Mouse (Mus musculus) cerebellum, postnatal 14 days (tissue): Measurements from ENCODE around the gene Cfap43.

Experiments
- DNase-seq, 2 experiments: peaks; one replicate each; pipeline ENCODE4 v3.0.0; 2021; ENCODE audit warnings: mixed read lengths in 2 of 2

The Cfap43 gene

DNA sequence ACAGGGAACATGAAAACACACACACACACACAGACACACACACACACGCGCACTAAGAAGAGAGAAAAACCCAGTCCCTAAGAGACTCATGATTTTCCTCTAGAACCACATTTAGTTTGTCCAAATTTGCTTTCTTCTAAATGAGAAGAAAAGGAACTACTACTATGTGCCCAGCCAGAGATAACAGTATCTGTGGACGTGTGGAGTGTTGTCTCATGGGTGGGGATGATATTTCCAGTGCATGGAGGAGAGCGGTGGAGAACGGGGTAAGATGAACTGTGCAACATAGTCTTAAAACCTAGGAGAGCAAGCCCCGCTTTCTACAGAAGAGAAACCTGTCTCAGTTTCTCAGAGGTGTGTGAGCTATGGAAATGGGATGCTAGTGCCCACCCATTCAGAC lies 135.2 kb downstream of the Cfap43 start:
- DNase-seq: no peak

DNA sequence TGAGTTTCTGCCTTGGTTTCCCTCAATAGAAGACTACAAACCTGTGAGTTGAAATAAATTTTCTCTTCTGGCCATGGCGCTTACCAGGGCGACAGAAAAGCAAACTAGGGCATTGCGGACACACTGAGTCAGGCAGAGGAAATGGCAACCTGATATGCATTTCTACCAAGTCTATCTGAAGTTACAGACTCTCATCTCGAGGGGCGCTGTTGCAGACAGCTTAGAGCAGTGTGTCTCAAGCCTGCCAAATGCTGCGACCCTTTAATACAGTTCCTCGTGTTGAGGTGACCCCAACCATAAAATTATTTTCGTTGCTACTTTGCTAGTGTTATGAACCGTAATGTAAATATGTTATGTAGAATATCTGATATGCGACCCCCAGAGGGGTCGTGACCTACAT lies 138.1 kb downstream of the Cfap43 start:
- DNase-seq: no peak

DNA sequence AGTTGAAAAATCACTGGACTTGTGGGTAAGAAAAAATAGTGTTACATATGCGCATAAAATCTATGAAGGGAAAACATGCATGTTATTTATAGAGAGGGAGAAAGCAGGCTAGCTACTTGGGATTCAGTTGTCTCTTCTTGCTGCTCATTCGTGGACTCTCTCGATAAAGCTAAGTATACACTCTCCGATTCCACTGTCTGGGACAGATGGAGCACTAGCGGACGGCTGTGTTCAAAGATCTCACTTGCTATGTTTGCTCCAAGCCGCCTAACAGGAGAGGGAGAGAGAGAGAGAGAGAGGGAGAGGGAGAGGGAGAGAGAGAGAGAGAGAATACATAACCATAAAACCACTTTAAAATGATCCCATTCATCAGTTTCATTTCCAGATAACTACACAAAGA lies 138.9 kb downstream of the Cfap43 start:
- no peak for DNase-seq

DNA sequence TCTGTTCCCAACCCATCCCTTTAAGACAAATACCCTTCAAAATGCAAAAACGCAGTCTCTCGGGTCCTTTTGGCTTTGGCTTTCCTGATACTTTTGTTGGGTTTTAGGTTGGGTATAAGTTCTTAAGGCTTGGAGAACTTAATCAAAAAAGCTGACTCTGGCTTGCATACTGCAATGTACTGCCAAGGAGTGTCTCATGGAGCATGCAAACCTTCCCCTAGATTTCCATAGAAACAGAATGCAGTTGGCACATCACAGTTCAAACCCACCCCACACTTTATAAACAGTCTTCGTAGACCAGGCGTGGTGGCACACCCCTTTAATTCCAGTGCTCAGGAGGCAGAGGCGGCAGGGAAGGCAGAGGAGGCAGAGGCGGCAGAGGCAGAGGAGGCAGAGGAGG lies 141.2 kb downstream of the Cfap43 start:
- no peak for DNase-seq

DNA sequence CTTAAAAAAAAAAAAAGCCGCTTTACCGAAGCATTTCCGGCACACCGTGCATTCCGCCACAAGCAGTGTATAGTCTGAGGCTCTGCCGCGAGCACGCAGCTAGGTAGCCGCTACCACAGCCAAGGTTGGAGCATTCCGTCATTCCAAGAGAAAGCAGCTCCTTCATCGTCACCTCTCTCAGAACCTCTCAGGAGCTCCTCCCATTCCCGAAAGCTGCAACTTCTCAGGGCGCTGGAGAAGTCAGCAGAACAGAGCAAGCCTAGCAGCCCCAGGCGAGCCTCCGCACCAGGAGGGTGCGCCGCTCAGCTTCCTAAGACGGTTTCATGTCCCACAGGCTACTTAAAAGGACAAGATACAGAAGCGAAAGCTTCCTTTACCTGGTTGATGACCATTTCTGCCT lies 163.5 kb downstream of the Cfap43 start:
- DNase-seq: no peak

DNA sequence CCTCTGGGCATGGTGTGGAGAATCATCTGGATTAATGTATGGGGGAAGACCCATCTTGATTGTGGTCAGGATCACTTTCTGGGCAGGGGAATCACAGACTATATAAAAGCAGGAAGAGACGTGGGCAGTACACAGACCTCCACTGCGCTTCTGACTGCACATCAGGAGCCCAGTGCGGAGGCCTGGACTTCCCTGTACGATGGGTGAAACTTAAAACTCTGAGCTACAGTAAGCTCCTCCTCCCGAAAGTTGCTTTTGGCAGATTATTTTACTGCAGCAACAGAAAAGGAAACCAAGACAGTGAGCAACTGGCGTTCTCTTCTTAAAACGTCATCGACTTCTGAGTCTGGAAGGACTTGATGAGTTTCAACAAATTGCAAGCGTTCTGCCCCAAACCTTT lies 164.2 kb downstream of the Cfap43 start:
- no peak for DNase-seq

DNA sequence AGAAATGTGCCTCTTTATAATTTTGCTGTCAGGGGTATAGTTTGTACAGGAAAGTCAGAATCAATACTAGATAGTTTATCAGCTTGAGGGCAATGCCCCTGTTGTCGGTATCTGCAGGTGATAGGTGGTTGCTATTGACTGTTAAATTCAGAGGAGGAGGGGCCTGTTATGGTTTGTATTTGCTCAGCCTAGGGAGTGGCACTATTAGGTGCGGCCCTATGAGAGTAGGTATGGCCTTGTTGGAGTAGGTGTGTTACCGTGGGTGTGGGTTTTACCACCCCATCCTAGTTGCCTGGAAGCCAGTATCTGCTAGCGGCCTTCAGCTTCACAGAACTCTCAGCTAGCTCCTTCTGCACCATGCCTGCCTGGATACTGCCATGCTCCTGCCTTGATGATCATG lies 165.2 kb downstream of the Cfap43 start:
- DNase-seq: no peak

DNA sequence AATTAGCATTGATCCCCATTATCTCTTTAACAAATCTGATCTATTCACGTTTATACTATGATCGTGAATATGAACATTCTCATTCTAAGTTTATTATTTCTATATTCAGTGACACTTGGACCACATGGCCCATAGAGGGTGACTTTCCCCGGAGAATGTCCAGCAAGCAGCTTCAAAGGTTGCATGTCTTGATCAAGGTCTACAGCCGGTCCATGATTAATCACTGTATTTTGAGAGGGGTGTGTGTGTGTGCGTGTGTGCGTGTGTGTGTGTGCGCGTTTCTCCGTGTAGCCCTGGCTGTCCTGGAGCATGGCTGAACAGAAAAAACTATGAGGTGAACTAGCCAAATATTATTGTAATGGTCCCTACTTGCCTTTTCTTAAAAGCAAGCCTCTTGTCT lies 166.6 kb downstream of the Cfap43 start:
- no peak for DNase-seq

DNA sequence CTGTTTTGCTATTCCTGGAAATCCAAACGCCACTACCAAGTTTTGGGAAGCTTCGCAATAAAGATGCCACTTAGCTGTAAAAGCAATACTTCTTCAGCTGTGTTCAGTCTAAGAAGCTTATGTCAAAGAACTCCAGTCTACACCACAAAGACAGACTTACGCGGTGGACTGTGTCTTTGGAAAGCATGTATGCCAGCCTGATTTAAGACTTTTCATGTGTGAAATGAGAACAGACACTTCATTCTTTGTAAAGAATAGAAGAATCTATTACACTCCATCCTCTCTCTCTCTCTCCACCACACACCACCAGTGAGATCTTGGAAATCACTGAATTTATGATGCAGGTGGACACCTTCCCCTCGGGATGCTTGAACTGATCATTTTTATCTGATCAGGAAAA lies 168.7 kb downstream of the Cfap43 start:
- DNase-seq: no peak

DNA sequence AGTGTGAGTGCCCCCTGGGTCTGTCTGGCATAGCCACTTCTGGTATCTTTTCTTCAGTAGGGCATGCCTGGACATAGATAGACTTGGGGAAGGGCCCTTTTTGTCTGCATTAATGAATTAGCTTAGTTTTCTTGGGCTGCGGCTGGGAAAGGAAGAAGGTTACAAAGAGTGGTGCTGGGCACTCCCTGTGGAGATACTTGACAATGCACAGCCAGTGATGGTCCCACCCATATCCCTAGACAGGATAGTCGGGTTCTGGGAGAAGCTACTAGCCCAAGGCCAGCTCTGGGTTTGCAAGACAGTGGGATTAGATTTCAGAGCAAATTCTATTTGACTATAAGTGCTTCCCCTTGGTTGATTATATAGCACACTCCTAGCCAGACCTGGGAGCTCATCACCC lies 170.1 kb downstream of the Cfap43 start:
- no peak for DNase-seq

DNA sequence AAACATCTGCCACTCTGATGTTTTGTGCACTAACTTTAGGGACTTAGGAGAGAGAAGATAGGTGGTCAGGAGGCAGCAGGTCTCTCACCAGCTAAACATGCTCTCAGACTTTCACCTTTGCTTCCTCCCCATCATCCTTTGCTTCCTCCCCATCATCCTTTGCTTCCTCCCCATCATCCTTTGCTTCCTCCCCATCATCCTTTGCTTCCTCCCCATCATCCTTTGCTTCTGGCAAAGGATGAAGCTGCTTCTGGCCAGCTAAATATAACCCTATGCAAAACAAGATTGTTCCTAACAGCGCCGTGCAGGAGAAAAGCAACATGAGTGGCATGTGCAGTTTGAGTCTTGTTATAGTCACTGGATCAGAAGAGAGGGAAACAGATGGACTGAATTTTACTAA lies 172.0 kb downstream of the Cfap43 start:
- no peak for DNase-seq

DNA sequence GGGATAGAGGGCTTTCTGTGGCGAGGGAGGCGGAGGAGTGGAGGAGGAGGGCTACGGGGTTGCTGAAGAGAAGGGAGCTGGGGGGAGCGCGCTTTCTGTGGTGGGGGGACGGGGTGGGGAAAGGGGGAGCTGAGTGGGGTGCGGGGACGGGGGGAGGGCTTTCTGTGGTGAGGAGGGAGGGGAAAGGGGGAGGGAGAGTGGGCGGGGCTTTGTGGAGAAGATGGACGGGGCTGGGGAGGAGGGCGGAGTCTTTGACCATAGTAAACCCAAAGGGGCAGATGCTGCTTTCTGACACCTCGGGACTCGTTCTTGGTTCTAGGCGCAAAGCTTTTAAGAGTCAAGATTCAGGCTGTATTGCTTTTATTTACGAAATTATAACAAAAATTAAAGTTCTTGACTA lies 187.2 kb downstream of the Cfap43 start:
- peak; percentile 74 to 89 for DNase-seq

DNA sequence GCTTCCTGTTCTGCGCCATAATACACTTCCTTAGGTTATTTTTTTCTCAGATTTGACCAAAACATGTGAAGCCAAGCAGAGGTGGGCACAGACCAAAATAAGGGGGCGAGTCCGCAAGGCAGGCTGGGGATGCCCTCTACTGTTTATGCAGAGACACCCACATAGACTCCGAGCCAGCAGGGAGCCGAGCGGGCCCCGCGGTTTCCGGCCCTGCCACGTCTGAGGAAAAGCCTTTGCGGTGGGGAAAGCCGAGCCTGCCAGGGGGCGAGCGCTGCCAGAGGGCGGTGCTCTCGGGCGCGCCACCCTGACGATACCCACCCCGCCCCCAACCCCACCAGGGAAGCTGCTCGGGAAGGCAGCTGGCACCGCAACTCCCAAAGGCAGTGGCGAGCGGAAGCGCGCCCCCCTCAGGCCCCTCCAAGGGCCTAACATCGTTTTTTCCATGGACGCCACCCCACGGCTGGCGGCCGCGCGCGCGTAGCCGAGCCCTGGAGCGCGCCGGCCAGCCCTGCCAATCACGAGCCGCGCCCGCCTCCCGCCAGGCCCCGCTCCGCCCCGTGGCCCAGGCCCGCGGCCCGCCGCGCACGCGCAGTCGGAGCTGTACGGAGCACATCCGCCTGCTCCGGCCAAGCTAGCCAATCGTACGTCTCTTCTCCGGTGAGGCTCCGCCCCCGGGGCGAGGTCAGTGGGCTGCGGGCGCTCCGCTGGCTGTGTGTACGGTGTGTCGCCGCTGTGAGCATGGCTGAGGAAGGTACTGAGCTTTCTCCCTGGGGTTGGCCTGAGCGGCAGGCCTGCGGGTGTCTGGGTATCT lies 187.8 kb downstream of the Cfap43 start, which contains the start of gene Sfr1:
Sfr1 (plus strand) TSS at position 612 of the 811 bp plus-strand sequence.
- DNase-seq: peak; percentile 99

DNA sequence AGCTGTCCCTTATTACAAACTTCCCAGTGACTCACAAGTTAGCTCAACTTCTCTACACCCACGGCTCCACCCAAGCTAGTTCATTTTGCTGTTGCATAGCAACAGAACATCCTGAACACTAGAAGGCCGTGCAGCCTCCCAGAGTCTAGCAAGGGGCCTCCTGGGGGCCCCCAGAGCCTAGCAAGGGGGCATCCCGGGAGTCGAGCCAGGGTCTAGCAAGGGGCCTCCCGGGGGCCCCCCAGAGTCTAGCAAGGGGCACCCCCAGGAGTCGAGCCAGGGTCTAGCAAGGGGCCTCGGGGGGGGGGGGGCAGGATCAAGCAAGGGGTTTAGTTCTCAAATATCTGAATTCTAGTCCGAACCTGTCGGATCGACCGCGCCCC lies 188.4 kb downstream of the Cfap43 start:
- DNase-seq: peak; percentile 45 to 53

DNA sequence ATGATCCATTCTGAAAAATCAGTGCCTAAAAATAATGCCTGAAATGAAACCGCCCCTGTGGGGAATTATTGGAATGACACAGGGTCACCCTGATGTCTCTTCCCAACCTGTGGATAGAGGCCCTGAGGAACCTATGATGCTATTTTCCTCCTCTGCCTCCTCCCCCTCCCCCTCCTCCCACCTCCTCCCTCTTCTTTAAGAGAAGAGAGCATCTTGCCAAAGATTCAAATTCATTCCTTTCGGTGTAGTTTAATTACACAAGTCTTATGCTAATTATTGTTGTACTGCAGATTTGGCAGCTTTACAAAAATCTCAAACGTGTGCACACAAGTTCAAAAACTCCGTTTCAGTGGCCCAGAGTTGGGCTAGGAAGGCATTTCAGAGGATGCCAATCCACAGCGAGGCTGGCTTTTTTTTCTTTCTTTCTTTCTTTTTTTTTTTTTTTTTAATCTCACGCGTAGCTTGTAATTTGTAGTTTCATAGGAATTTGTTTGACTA lies 193.4 kb downstream of the Cfap43 start:
- no peak for DNase-seq

DNA sequence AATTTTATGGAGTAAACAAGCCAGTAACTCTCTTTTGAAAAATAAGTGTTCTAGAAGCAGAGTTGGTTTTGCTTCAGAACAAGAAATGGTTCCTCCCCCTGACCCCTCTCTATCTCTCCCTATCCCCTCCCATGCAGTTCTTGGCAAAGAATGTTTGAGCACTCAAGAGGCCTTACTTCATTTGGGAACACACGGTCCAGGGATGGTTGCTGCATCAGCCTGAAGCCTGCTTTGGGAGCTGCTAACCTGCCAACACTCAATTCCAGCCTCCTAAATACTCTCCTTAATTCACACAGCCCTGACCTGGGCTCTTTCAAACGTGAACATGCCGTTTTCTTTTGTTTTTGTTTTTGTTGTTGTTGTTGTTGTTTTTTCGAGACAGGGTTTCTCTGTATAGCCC lies 194.2 kb downstream of the Cfap43 start:
- DNase-seq: no peak

DNA sequence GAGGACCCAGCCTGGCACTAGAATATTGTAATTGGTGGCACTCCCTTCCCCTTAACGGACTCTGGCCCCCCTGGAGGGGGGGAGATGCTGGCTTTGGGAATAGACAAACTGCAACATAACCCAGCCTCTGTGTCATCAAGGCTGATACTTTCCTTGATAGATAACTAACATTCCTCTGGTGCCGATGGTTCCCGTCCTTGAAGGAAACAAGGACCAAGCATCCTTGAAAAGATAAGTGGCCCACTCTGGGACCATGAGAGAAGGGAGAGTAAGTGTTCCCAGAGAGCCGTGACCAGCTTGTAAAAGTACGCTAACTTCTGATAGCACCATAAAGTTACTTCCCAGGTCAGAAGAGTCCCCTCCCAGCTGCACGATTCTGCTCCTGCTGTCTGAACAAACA lies 196.6 kb downstream of the Cfap43 start:
- DNase-seq: no peak

DNA sequence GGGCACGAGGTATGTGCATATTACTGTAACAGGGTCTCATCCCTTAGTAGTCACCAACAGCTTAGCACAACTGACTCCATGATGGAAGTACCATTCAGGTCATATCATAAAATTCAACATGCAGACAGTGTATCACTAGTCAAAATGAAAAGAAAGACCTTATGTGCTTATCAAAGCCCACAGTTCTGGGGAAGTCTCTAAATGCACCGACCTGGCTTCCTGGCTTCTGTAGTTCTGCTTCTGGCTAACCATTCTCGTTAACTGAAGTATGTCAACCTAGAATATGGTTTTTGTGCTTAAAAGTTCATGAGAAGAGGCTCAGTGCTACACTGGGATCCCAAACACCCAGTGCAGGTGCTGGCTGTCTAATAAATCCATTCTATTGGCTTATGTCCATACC lies 199.9 kb downstream of the Cfap43 start:
- DNase-seq: no peak

DNA sequence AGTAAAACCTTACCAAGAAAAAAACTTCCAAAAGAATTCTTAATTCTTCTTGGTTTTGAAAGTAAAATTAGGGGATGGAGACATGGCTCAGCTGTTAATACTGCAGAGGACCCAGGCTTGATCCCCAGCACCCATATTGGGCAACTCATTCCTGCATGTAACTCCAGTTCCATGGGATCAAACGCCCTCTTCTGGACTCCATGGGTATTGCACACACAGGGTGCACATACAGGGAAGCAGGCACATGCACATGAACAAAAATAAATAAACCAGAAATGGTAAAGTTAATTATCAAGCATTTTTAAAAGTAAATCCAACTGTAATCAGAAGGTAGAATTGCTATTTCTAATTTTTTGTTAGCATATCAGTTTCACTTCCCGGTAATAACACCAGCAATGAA lies 202.9 kb downstream of the Cfap43 start:
- DNase-seq: no peak

DNA sequence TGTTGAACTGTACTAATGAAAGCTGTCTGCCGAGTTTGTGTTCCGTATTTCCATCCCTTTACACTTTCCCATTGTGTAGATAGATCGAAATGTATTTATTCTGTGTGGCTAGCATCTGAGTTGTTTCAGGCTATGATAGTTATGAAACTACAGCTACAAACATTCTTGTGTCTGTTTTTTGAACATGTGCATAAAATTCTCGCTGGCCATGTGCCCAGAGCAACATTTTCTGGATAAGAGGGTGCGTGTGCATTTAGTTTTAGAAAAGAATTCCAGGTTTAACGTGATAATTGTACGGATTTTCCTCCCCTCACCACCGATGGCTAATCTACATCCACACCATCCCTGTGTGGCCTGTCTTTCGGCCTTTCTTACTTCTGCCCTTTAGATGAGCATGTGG lies 205.6 kb downstream of the Cfap43 start:
- no peak for DNase-seq

DNA sequence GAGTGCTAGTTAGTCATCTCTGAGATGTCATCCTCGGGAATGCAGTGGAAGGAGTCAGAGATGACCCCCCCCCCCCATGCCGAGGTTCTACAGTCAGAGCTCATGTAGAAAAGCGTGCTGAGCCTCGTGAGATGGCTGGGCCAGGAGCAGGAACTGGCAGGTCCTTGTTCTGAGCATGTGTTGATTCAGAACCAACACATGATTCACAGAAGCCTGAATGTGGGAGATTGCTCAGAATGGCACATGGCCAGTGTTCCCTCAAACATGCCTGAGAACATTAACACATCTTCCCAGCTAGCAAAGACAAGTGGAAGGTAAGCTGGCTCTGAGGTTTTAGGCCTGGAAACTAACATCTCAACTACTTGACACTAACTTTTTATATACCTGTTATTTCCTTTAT lies 208.7 kb downstream of the Cfap43 start:
- no peak for DNase-seq

DNA sequence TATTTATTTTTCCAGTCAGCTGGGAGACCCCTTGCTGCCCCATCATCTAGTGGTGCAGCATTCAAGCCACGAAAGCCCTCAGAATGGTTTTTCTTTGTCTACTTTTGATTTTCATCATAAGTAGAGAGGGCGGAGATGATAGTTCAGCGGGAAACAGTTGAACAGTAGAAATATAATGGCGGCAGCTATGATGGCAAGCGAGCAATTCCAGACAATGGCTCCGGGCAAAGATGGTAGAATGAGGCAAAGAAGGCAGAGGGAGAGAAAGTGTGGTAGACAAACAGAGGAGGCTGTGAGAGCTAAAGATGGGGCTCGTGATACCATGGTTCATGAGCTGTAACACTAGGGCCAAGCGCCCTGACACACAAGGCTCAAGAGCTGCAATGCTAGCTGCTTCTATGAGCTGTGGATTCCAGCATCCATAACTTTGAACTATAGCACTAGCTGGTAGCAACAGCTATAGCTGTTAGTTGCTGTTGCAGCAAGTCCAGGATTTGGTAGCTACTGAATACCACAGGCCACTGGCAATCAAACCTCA lies 213.2 kb downstream of the Cfap43 start:
- no peak for DNase-seq

DNA sequence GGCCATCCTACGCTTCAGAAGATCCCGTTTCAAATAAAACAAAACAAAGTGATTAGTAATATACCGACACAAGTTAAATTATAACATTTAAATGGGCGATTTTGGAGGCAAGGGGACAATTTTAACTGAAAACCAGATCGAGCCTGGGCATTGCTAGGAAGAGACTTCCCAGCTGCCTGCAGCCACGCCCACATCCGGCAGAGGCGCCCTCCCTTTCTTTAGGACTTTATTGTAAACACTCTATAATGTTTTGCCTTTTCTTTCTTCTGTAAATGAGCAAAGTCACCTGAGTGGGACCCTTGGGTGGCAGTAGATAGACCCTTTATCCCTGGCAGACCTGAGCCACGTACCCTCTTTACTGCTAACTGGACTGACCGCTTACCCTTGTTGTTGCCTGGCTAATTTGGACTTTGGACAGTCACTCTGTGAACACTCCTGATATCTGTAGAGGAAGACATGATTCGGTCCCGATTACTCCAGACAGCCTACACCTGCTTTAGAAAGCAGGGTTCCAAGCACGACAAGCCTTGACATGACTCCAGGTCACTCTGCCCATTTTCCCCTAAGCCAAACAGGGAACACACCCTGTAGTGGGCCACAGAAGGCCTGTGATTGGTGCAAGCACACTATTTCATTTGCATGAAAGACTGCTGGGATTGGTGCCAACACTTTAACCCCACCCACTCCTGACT lies 213.9 kb downstream of the Cfap43 start:
- no peak for DNase-seq

DNA sequence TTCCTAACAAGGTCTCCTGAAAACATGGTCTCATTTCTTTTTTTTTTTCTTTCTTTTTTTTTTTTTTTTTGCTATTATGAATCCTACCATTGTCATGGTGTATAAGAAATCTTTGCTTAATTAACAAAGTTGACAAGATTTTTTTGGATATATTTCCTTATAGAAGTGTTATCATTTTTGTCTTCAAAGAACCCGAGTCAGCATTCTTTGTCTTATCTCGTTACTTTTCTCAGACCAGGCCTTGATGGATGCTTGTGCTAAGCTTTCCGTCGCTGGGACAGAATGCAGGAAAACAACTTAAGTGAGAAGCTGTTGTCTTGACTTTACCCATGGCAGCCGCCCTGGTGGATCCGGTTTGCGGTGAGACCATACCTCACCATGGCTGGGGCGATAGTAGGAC lies 218.6 kb downstream of the Cfap43 start:
- DNase-seq: no peak
